Mouse (Mus musculus): Measurements from ENCODE around the gene Klhl30.

- TF ChIP-seq CTCF (IDR thresholded peaks at IDR 0.05) (no peak), EP300 (IDR thresholded peaks at IDR 0.05) (no peak)
These were observed 54.2 kb downstream of the Klhl30 start for GRCm38 (mm10) chr1:91404976-91405375.

Data from lung, postnatal 0 days (tissue).